Mouse (Mus musculus) hindlimb bud, embryonic 11.5 days (tissue): ENCODE measurements around the gene Fam189b.

ENCODE experiments used
- DNase-seq: peaks from one replicate; pipeline ENCODE4 v3.0.0-alpha.2; 2012; ENCODE audit warnings: low read depth, low spot score; ENCODE audit errors: extremely low spot score

Fam189b gene

GRCm38 (mm10) chr3:89165268-89165870 is 17.6 kb upstream of the Fam189b start:
- DNase-seq, result no peak

- DNase-seq, result no peak
Measured at GRCm38 (mm10) chr3:89166945-89167344, 16.0 kb upstream of the Fam189b start.

GRCm38 (mm10) chr3:89174844-89175243 is 8.1 kb upstream of the Fam189b start:
- no peak for DNase-seq

GRCm38 (mm10) chr3:89175544-89175943 is 7.4 kb upstream of the Fam189b start:
- DNase-seq, result no peak

GRCm38 (mm10) chr3:89176421-89176820 is 6.5 kb upstream of the Fam189b start:
- no peak for DNase-seq

- DNase-seq, result peak; percentile 91
Measured at GRCm38 (mm10) chr3:89177242-89178106, 5.5 kb upstream of the Fam189b start, which contains the start of gene Scamp3. Scamp3 (plus strand) TSS chr3:89177473.

GRCm38 (mm10) chr3:89178107-89178385 is 4.9 kb upstream of the Fam189b start:
- DNase-seq, result no peak

- no peak for DNase-seq
Measured at GRCm38 (mm10) chr3:89179056-89179455, 3.9 kb upstream of the Fam189b start.

- no peak for DNase-seq
Measured at GRCm38 (mm10) chr3:89181749-89182500, 1.0 kb upstream of the Fam189b start.

GRCm38 (mm10) chr3:89182531-89183057 is 349 bp upstream of the Fam189b start:
- no peak for DNase-seq

- DNase-seq, result no peak
Measured at GRCm38 (mm10) chr3:89183959-89184315, 994 bp downstream of the Fam189b start.

GRCm38 (mm10) chr3:89187197-89187596 is 4.3 kb downstream of the Fam189b start:
- DNase-seq, result no peak

- DNase-seq, result no peak
Measured at GRCm38 (mm10) chr3:89187690-89188477, 4.9 kb downstream of the Fam189b start.

- no peak for DNase-seq
Measured at GRCm38 (mm10) chr3:89188478-89188875, 5.5 kb downstream of the Fam189b start.

GRCm38 (mm10) chr3:89190436-89190835 is 7.5 kb downstream of the Fam189b start:
- DNase-seq, result no peak

- no peak for DNase-seq
Measured at GRCm38 (mm10) chr3:89193351-89193750, 10.4 kb downstream of the Fam189b start.

- DNase-seq, result no peak
Measured at GRCm38 (mm10) chr3:89193853-89194252, 10.9 kb downstream of the Fam189b start.

GRCm38 (mm10) chr3:89195979-89196877 is 13.3 kb downstream of the Fam189b start:
- no peak for DNase-seq

GRCm38 (mm10) chr3:89199839-89200238 is 16.9 kb downstream of the Fam189b start:
- no peak for DNase-seq
